Mouse (Mus musculus): ENCODE results near the gene Nmnat3. TPM values are rescaled to one million over a fixed set of nuclear protein-coding genes. Genes with fewer than 3 reads are reported as not detected.

Gene Nmnat3
- polyA plus RNA-seq, 1 experiment: not detected

DNA sequence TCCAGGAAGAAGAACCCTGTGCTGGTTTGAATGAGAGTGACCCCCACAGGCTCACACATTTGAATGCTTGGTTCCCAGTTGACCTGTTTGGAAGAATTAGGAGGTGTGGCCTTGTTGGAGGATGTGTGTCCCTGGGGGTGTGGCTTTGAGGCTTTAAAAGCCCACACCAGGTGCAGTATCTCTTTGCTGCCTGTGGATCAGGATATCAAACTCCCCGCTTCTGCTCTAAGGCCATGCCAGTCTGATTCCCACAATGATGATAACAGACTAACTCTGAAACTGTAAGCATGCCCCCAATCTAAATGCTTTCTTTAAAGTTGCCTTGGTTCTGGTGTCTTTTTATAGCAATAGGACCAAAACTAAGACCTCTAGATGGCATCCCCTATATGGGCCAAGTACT lies 58.6 kb downstream of the Nmnat3 start:
- Histone ChIP-seq H3K4me3 (ENCODE audit: insufficient read depth, low read depth, low read length) (no peak overlapping the region), H3K27ac (ENCODE audit: insufficient read depth, low read depth, low read length) (no peak overlapping the region), H3K4me1 (ENCODE audit: control insufficient read depth, insufficient read depth, low read length) (no peaks in the 10 kb centered on the region)
- WGBS: 94% methylated on average over 1 of the region's 1 CpGs
- TF ChIP-seq POLR2A (IDR thresholded peaks at IDR 0.05; ENCODE audit: insufficient read depth, low read depth, low read length): no peak
- TF ChIP-seq CTCF (IDR thresholded peaks at IDR 0.05; ENCODE audit: insufficient read depth, low read depth, low read length): no peak

DNA sequence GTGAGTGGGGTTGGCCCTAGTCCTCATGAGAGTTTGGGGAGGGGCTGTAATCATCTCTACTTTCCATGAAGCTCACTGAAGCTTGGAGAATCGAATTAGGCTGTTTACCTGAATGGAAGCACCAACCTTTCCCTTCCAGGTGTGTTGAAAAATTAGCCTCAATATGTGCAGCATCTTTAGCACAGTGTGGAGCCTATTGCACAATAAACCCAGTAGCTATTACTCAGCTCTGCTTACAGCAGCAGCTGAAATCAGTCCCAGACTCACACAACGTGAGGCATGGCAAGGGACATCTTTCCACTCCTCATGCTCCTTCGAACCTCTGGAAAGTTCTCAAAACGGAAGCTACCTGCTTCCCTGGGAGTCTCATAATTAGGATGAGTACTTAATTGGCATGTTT lies 59.0 kb downstream of the Nmnat3 start:
- no peaks in the 10 kb centered on the region for H3K4me1 ChIP-seq (ENCODE audit: control insufficient read depth, insufficient read depth, low read length)
- WGBS: 48% methylated on average over 4 of the region's 4 CpGs
- TF ChIP-seq CTCF (IDR thresholded peaks at IDR 0.05; ENCODE audit: insufficient read depth, low read depth, low read length): no peak
- TF ChIP-seq POLR2A (IDR thresholded peaks at IDR 0.05; ENCODE audit: insufficient read depth, low read depth, low read length): no peak

DNA sequence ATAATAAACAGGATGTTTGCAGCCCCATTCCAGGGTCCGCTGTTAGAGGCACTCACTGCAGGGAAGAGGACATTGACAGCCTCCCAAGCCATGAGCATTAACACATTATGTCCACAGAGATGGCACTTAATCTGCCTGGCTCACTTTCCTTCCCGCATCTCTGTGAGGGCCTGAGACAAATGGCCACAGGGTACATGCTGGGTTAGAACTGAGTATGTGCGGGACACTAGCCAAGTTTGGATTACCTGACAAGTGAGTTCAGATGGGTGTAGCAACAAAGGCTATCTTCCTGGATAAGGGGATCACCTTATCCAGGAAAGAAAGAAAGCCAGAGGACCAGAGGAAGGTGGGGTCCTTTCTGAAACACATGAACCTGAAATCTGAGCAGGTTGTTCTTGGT lies 59.8 kb downstream of the Nmnat3 start:
- Histone ChIP-seq H3K4me3 (ENCODE audit: insufficient read depth, low read depth, low read length) (no peak overlapping the region), H3K27ac (ENCODE audit: insufficient read depth, low read depth, low read length) (no peak overlapping the region), H3K4me1 (ENCODE audit: control insufficient read depth, insufficient read depth, low read length) (no peaks in the 10 kb centered on the region)
- TF ChIP-seq POLR2A (IDR thresholded peaks at IDR 0.05; ENCODE audit: insufficient read depth, low read depth, low read length): no peak
- no peak for TF ChIP-seq CTCF (IDR thresholded peaks at IDR 0.05; ENCODE audit: insufficient read depth, low read depth, low read length)
- 91% methylated on average over 3 of the region's 3 CpGs for WGBS

More for the DNA sequence above, 59.0 kb downstream of the Nmnat3 start:
- Histone ChIP-seq H3K27ac (ENCODE audit: insufficient read depth, low read depth, low read length) (no peak overlapping the region), H3K4me3 (ENCODE audit: insufficient read depth, low read depth, low read length) (no peak overlapping the region)

DNA sequence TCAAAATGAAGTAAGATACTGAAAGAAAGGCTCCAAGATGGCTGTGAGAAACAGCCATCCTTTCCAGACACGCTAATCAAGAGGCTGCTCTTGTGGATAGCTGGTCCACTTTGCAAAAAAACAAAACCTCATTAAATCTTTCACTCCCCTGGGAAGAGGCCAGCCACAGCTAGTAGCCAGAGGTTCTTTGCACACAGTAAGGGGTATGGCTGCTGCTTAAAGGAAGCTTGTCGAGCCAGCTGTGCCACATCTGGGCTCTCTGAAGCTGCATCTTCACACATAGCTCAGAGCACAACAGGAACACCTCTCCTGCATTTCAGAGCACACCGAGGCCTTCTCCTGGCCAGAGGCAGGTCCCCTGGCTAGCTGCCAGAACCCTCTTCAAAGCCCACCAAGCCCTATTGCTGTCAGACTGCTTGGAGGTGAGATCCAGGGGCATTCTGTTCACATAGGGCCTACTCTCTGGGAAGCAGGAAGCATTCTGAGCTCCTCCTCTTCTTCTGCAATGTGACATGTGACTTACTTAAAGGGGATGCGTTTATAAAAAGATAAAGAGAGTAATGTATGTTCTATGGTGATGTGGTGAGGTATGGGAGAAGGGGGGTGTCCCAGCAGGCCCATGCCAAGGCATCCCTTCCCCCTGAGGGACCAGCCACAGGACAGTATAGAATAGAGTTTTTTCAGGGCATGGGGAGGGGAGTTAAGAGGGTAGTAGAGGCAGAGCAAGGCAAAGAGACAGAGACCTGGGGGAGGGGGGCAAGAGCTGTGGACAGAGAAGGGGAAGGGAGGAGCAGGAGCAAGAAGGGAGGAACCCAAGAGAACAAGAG lies 63.3 kb downstream of the Nmnat3 start:
- WGBS: 55% methylated on average over 4 of the region's 4 CpGs
- Histone ChIP-seq H3K4me1 (ENCODE audit: control insufficient read depth, insufficient read depth, low read length) (no peaks in the 10 kb centered on the region), H3K4me3 (ENCODE audit: insufficient read depth, low read depth, low read length) (no peak overlapping the region), H3K27ac (ENCODE audit: insufficient read depth, low read depth, low read length) (no peak overlapping the region)
- TF ChIP-seq POLR2A (IDR thresholded peaks at IDR 0.05; ENCODE audit: insufficient read depth, low read depth, low read length) (no peak), CTCF (IDR thresholded peaks at IDR 0.05; ENCODE audit: insufficient read depth, low read depth, low read length) (no peak)

DNA sequence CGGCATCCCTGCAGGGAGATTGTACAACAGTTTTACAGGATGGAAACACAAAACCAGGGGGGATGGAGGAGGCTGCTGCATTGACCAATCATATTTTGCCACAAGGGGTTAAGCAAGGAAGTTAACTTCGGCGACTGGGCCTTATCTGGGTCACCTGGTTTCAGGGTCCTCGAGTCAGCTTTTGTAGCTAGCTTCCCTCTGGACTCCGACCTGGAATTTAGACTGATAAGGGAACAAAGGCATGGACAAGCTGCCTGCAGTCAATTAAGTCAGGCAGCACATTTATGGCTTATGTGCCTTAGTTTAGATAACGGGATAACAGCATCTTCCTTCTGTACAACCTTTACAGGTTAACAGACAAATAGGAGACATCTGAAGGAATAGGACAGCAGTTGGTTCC lies 65.1 kb downstream of the Nmnat3 start:
- Histone ChIP-seq H3K27ac (ENCODE audit: insufficient read depth, low read depth, low read length) (no peak overlapping the region), H3K4me1 (ENCODE audit: control insufficient read depth, insufficient read depth, low read length) (no peaks in the 10 kb centered on the region), H3K4me3 (ENCODE audit: insufficient read depth, low read depth, low read length) (no peak overlapping the region)
- no peak for TF ChIP-seq POLR2A (IDR thresholded peaks at IDR 0.05; ENCODE audit: insufficient read depth, low read depth, low read length)
- TF ChIP-seq CTCF (IDR thresholded peaks at IDR 0.05; ENCODE audit: insufficient read depth, low read depth, low read length): no peak
- 93% methylated on average over 6 of the region's 6 CpGs for WGBS

DNA sequence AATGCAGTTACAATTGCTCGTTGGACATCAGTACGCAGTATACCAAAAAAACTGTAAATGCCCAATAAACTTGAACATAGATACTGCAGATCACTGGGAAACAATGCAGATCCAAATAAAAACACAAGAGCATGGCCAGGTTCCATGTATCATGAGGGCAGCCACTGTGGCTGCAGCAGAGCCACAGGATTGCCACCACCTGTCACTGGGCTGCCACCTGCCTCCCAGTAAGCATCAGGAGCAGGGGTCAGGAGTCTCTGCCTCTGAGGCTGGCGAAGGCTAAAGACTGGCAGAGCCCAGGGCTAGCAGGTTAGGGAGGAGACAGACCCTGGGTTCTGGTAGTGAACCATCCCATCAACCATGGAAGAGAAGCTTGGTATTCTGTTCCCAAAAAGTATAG lies 67.7 kb downstream of the Nmnat3 start:
- WGBS: 93% methylated on average over 3 of the region's 3 CpGs
- no peak overlapping the region for H3K27ac ChIP-seq (ENCODE audit: insufficient read depth, low read depth, low read length)
- H3K4me1 ChIP-seq (ENCODE audit: control insufficient read depth, insufficient read depth, low read length): no peaks in the 10 kb centered on the region
- TF ChIP-seq CTCF (IDR thresholded peaks at IDR 0.05; ENCODE audit: insufficient read depth, low read depth, low read length) (no peak), POLR2A (IDR thresholded peaks at IDR 0.05; ENCODE audit: insufficient read depth, low read depth, low read length) (no peak)
- H3K4me3 ChIP-seq (ENCODE audit: insufficient read depth, low read depth, low read length): no peak overlapping the region

DNA sequence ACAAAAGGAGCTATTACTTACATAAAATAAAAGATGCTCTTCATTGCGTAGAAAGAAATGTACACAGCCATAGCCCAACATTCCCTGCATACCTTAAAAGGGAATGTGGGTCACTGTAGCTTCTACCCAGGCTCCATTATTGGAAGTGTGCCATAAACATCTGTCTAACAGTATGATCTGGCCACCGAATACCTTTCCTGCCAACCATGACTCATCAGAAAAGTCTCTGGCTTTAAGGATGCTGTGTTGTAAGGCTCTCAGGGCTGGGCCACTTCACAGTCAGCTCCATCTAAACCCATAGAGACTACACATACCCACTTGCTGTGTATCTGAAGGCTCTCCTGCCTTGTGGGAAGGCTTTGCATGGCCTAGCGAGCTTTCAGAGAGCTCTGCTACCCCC lies 73.8 kb downstream of the Nmnat3 start:
- WGBS: 87% methylated on average over 3 of the region's 3 CpGs
- H3K4me3 ChIP-seq (ENCODE audit: insufficient read depth, low read depth, low read length): no peak overlapping the region
- H3K4me1 ChIP-seq (ENCODE audit: control insufficient read depth, insufficient read depth, low read length): no peaks in the 10 kb centered on the region
- no peak for TF ChIP-seq CTCF (IDR thresholded peaks at IDR 0.05; ENCODE audit: insufficient read depth, low read depth, low read length)
- no peak for TF ChIP-seq POLR2A (IDR thresholded peaks at IDR 0.05; ENCODE audit: insufficient read depth, low read depth, low read length)
- H3K27ac ChIP-seq (ENCODE audit: insufficient read depth, low read depth, low read length): no peak overlapping the region

DNA sequence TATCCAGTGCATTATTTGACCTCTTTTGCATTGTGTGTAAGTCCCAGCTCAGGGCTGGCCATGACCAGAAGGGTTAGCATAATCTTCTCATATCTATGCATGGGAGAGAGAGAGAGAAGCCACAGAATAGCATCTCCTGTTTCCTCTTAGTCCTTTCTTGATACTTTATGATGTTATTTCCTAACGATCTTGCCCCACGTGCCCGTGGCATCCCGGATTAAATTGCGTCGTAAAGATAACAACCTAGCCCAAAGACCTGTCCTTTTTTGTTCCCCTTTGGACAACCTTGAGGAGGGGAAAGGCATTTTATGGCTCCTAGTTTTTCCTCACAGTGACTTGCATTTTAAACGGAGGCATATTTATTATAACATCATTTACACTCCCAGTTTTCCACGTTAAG lies 78.8 kb downstream of the Nmnat3 start:
- Histone ChIP-seq H3K4me3 (ENCODE audit: insufficient read depth, low read depth, low read length) (no peak overlapping the region), H3K27ac (ENCODE audit: insufficient read depth, low read depth, low read length) (no peak overlapping the region), H3K4me1 (ENCODE audit: control insufficient read depth, insufficient read depth, low read length) (no peaks in the 10 kb centered on the region)
- WGBS: 93% methylated on average over 8 of the region's 8 CpGs
- TF ChIP-seq CTCF (IDR thresholded peaks at IDR 0.05; ENCODE audit: insufficient read depth, low read depth, low read length) (no peak), POLR2A (IDR thresholded peaks at IDR 0.05; ENCODE audit: insufficient read depth, low read depth, low read length) (no peak)

DNA sequence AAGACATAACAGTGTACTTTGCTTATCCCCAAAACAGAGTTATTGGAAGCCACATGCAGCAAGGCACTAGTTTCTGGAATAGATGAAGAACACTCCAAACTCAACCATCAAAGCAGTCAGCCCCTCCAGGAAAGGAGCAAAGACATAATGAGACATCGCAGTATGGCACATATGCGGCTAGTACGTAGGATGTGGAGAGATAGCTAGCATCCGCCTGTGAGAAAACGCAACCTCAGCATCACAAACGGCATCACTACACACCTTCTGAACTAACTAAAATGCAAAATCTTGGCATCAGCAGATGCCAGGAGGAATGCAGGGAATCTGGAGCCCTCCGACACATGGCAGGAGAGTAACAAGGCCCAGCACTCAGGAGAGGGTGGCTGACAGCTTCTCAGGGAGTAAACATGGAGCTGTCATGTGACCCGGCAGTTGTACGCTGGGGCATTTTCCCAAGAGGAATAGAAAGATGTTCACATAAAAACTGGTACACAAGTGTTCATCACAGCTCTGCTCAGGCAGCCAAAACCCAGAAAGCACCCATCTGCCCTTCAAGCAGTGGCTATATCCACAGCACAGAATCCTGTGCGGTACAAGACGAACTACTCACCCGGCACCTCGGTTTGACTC lies 80.2 kb downstream of the Nmnat3 start:
- no peak overlapping the region for H3K4me3 ChIP-seq (ENCODE audit: insufficient read depth, low read depth, low read length)
- no peak overlapping the region for H3K27ac ChIP-seq (ENCODE audit: insufficient read depth, low read depth, low read length)
- no peaks in the 10 kb centered on the region for H3K4me1 ChIP-seq (ENCODE audit: control insufficient read depth, insufficient read depth, low read length)
- TF ChIP-seq POLR2A (IDR thresholded peaks at IDR 0.05; ENCODE audit: insufficient read depth, low read depth, low read length) (no peak), CTCF (IDR thresholded peaks at IDR 0.05; ENCODE audit: insufficient read depth, low read depth, low read length) (no peak)
- 94% methylated on average over 13 of the region's 13 CpGs for WGBS

Measured in olfactory bulb, adult 2 months (tissue).